Mouse (Mus musculus) monocyte, adult 5-6 weeks (primary cell): Measurements from ENCODE around the gene Zfp386. TPM values are rescaled to one million over a fixed set of nuclear protein-coding genes. Genes with fewer than 3 reads are reported as not detected.
"Not testable (repeated sequence)": the region's sequence is repeated elsewhere in the genome, so short reads cannot be mapped to it uniquely, and the experiment has no call there.

Experiments
- ATAC-seq: fragments of 153-309, 156-312 bp; replicated peaks from 2 replicates; pipeline ENCODE4 v1.8.0; 2017; ENCODE audit warnings: mild to moderate bottlenecking; ENCODE audit not compliant: low TSS enrichment, insufficient number of reproducible peaks, severe bottlenecking, poor library complexity, low FRiP score
- total RNA-seq: library from RNA; stranded (forward); fragments of 200-1000, 200-491, 200-594 nt; gene quantifications from 3 replicates; pipeline ENCODE4 v1.2.3, GENCODE M21; 2017

The Zfp386 gene
- 36.1 to 55.1 TPM (median 37.0 TPM) in 3 replicates for total RNA-seq

- ATAC-seq: peak; percentile 97
Observed at GRCm38 (mm10) chr12:116047440-116048377, at the start of gene Zfp386. Gene Zfp386, plus strand, starts transcription at chr12:116047724.

- not testable (repeated sequence) for ATAC-seq
Observed at GRCm38 (mm10) chr12:115999784-116000183, 47.7 kb upstream of the Zfp386 start.

GRCm38 (mm10) chr12:116002946-116003345 is 44.6 kb upstream of the Zfp386 start:
- ATAC-seq: not testable (repeated sequence)

GRCm38 (mm10) chr12:116010812-116011211 is 36.7 kb upstream of the Zfp386 start:
- ATAC-seq: no peak

GRCm38 (mm10) chr12:116028095-116028494 is 19.4 kb upstream of the Zfp386 start:
- peak; percentile 73; the same call in 1 of the 2 replicates for ATAC-seq

- ATAC-seq: no peak
Observed at GRCm38 (mm10) chr12:116035346-116035745, 12.2 kb upstream of the Zfp386 start.

- ATAC-seq: no peak
Observed at GRCm38 (mm10) chr12:116044785-116045184, 2.7 kb upstream of the Zfp386 start.

- ATAC-seq: no peak
Observed at GRCm38 (mm10) chr12:116048766-116049165, 1.2 kb downstream of the Zfp386 start.

- ATAC-seq: no peak
Observed at GRCm38 (mm10) chr12:116049236-116049635, 1.7 kb downstream of the Zfp386 start.

GRCm38 (mm10) chr12:116049701-116050100 is 2.2 kb downstream of the Zfp386 start:
- ATAC-seq: no peak

- ATAC-seq: peak; percentile 81
Observed at GRCm38 (mm10) chr12:116054342-116054741, 6.8 kb downstream of the Zfp386 start.

GRCm38 (mm10) chr12:116056112-116056511 is 8.6 kb downstream of the Zfp386 start:
- ATAC-seq: no peak

- ATAC-seq: no peak
Observed at GRCm38 (mm10) chr12:116061561-116062193, 14.2 kb downstream of the Zfp386 start.

GRCm38 (mm10) chr12:116062194-116062583 is 14.7 kb downstream of the Zfp386 start:
- no peak for ATAC-seq

- no peak for ATAC-seq
Observed at GRCm38 (mm10) chr12:116063020-116063419, 15.5 kb downstream of the Zfp386 start.

- 0 out of 2 replicates have a peak, but pooled peaks have one; percentile 33 for ATAC-seq
Observed at GRCm38 (mm10) chr12:116071023-116071422, 23.5 kb downstream of the Zfp386 start.

- peak; percentile 42; the same call in 1 of the 2 replicates for ATAC-seq
Observed at GRCm38 (mm10) chr12:116077074-116077854, 29.7 kb downstream of the Zfp386 start, which contains the start of gene Vipr2. Gene Vipr2, plus strand, starts transcription at chr12:116077726.

- no peak for ATAC-seq
Observed at GRCm38 (mm10) chr12:116077855-116078366, 30.4 kb downstream of the Zfp386 start.

GRCm38 (mm10) chr12:116083125-116083524 is 35.6 kb downstream of the Zfp386 start:
- no peak for ATAC-seq
